Mouse (Mus musculus): ENCODE results near the gene Abl2. TPM values are rescaled to one million over a fixed set of nuclear protein-coding genes. Genes with fewer than 3 reads are reported as not detected.

Abl2 gene
- polyA plus RNA-seq, 1 experiment: 22.4 TPM

DNA sequence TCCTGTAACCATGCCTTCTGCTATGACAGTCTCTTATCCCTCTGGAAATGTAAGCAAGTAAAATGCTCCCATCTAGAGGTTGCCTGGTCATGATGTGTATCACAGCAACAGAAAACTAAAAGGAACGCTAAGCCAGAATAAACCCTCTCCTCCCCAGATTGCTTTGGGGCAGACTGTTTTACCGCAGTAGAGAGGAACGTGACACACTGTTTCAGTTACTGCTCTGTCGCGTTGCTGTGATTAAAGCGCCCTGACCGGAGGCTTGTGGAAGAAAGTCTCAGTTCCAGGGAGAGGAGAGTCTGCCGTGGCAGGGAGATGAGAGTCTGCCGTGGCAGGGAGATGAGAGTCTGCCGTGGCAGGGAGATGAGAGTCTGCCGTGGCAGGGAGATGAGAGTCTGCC, 22.6 kb downstream of the Abl2 start:
- TF ChIP-seq POLR2A (IDR thresholded peaks at IDR 0.05; ENCODE audit: low read depth, low read length) (no peak), CTCF (IDR thresholded peaks at IDR 0.05; ENCODE audit: borderline replicate concordance, insufficient read depth, low read length) (no peak)
- Histone ChIP-seq H3K4me3 (ENCODE audit: insufficient read depth, low read length) (no peak overlapping the region), H3K4me1 (ENCODE audit: control insufficient read depth, insufficient read depth, low read length) (peaks cover 4% of the 10 kb centered on the region), H3K27ac (ENCODE audit: insufficient read depth, low read length) (no peak overlapping the region)

GRCm38 (mm10) chr1:156584175-156584574, 25.6 kb downstream of the Abl2 start:
- H3K4me3 ChIP-seq (ENCODE audit: insufficient read depth, low read length): no peak overlapping the region
- H3K4me1 ChIP-seq (ENCODE audit: control insufficient read depth, insufficient read depth, low read length): no peaks in the 10 kb centered on the region; the same call in 1 of the 2 replicates
- TF ChIP-seq POLR2A (IDR thresholded peaks at IDR 0.05; ENCODE audit: low read depth, low read length) (no peak), CTCF (IDR thresholded peaks at IDR 0.05; ENCODE audit: borderline replicate concordance, insufficient read depth, low read length) (no peak)
- no peak overlapping the region for H3K27ac ChIP-seq (ENCODE audit: insufficient read depth, low read length)

DNA sequence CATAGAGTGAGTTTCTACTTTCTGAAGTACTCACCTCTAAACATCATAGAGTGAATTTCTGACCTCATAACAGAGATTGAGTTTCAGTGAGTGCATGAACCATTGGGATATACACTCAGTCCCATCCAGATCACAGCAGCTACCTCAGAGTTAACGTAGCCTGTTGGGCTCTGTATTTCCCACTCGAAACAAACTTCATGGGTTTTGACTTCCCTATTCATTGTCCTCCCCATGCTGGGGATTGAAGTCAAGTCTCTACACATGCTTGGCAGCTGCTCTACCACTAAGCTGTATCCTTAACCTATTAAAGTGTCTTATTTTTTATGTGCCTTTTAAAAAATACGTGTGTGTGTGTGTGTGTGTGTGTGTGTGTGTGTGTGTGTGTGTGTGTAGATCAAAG, 26.9 kb downstream of the Abl2 start:
- Histone ChIP-seq H3K4me1 (ENCODE audit: control insufficient read depth, insufficient read depth, low read length) (peaks cover 3% of the 10 kb centered on the region; the same call in 1 of the 2 replicates), H3K4me3 (ENCODE audit: insufficient read depth, low read length) (no peak overlapping the region), H3K27ac (ENCODE audit: insufficient read depth, low read length) (no peak overlapping the region)
- no peak for TF ChIP-seq CTCF (IDR thresholded peaks at IDR 0.05; ENCODE audit: borderline replicate concordance, insufficient read depth, low read length)
- TF ChIP-seq POLR2A (IDR thresholded peaks at IDR 0.05; ENCODE audit: low read depth, low read length): no peak

- TF ChIP-seq POLR2A (IDR thresholded peaks at IDR 0.05; ENCODE audit: low read depth, low read length): no peak
- TF ChIP-seq CTCF (IDR thresholded peaks at IDR 0.05; ENCODE audit: borderline replicate concordance, insufficient read depth, low read length): no peak
- Histone ChIP-seq H3K27ac (ENCODE audit: insufficient read depth, low read length) (0 out of 2 replicates have a peak overlapping the region, but pooled peaks have one; percentile 20), H3K4me3 (ENCODE audit: insufficient read depth, low read length) (no peak overlapping the region), H3K4me1 (ENCODE audit: control insufficient read depth, insufficient read depth, low read length) (peaks cover 3% of the 10 kb centered on the region; the same call in 1 of the 2 replicates)
Observed at GRCm38 (mm10) chr1:156589811-156590305, 31.3 kb downstream of the Abl2 start.

- TF ChIP-seq CTCF (IDR thresholded peaks at IDR 0.05; ENCODE audit: borderline replicate concordance, insufficient read depth, low read length): no peak
- no peak for TF ChIP-seq POLR2A (IDR thresholded peaks at IDR 0.05; ENCODE audit: low read depth, low read length)
- no peak overlapping the region for H3K4me3 ChIP-seq (ENCODE audit: insufficient read depth, low read length)
Observed at GRCm38 (mm10) chr1:156590357-156590756, 31.8 kb downstream of the Abl2 start.

GRCm38 (mm10) chr1:156593267-156593666, 34.7 kb downstream of the Abl2 start:
- peaks cover 3% of the 10 kb centered on the region; the same call in 1 of the 2 replicates for H3K4me1 ChIP-seq (ENCODE audit: control insufficient read depth, insufficient read depth, low read length)
- no peak overlapping the region for H3K27ac ChIP-seq (ENCODE audit: insufficient read depth, low read length)
- TF ChIP-seq CTCF (IDR thresholded peaks at IDR 0.05; ENCODE audit: borderline replicate concordance, insufficient read depth, low read length) (no peak), POLR2A (IDR thresholded peaks at IDR 0.05; ENCODE audit: low read depth, low read length) (no peak)
- no peak overlapping the region for H3K4me3 ChIP-seq (ENCODE audit: insufficient read depth, low read length)

More at GRCm38 (mm10) chr1:156590357-156590756, 31.8 kb downstream of the Abl2 start:
- Histone ChIP-seq H3K4me1 (ENCODE audit: control insufficient read depth, insufficient read depth, low read length) (peaks cover 3% of the 10 kb centered on the region; the same call in 1 of the 2 replicates), H3K27ac (ENCODE audit: insufficient read depth, low read length) (0 out of 2 replicates have a peak overlapping the region, but pooled peaks have one; percentile 20)

DNA sequence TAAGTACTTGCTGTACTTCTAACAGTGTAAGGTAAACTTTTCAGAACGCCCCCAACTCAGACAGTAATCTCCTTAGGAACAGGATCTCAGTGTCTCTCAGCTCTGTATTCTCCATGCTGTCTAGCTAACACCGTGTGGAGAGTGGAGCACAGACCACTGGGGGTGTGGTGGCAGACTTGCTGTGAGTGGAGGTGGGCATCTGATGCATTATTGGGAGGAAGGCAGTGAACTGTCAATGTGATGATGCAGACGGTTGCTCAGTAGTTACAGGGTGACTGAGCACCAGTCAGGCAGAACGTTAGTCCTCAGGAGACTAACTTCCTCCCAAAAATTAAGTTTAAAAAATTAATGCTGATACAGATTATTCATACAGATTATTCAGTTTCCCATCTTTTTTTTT, 38.5 kb downstream of the Abl2 start:
- Histone ChIP-seq H3K4me3 (ENCODE audit: insufficient read depth, low read length) (no peak overlapping the region), H3K4me1 (ENCODE audit: control insufficient read depth, insufficient read depth, low read length) (peaks cover 2% of the 10 kb centered on the region), H3K27ac (ENCODE audit: insufficient read depth, low read length) (no peak overlapping the region)
- no peak for TF ChIP-seq POLR2A (IDR thresholded peaks at IDR 0.05; ENCODE audit: low read depth, low read length)
- TF ChIP-seq CTCF (IDR thresholded peaks at IDR 0.05; ENCODE audit: borderline replicate concordance, insufficient read depth, low read length): no peak

DNA sequence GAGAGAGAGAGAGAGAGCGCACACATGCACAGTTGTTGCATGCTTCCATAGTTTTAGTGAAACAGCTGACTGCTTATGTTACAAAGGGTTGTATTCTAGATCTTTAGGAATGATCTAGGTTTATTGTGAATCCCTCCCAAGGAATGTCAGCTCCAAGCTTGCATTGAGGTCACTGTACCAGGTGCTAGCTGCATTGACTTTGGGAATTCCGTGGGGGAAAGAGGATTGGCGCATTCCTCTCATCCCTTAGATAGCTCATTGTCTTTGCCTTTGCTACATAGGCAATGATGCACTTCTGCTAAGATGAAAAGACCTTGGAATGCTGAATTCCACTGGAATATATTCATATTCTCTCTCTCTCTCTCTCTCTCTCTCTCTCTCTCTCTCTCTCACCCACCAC, 44.0 kb downstream of the Abl2 start:
- Histone ChIP-seq H3K27ac (ENCODE audit: insufficient read depth, low read length) (no peak overlapping the region), H3K4me1 (ENCODE audit: control insufficient read depth, insufficient read depth, low read length) (peaks cover 11% of the 10 kb centered on the region; the same call in 1 of the 2 replicates), H3K4me3 (ENCODE audit: insufficient read depth, low read length) (no peak overlapping the region)
- TF ChIP-seq POLR2A (IDR thresholded peaks at IDR 0.05; ENCODE audit: low read depth, low read length) (no peak), CTCF (IDR thresholded peaks at IDR 0.05; ENCODE audit: borderline replicate concordance, insufficient read depth, low read length) (no peak)

DNA sequence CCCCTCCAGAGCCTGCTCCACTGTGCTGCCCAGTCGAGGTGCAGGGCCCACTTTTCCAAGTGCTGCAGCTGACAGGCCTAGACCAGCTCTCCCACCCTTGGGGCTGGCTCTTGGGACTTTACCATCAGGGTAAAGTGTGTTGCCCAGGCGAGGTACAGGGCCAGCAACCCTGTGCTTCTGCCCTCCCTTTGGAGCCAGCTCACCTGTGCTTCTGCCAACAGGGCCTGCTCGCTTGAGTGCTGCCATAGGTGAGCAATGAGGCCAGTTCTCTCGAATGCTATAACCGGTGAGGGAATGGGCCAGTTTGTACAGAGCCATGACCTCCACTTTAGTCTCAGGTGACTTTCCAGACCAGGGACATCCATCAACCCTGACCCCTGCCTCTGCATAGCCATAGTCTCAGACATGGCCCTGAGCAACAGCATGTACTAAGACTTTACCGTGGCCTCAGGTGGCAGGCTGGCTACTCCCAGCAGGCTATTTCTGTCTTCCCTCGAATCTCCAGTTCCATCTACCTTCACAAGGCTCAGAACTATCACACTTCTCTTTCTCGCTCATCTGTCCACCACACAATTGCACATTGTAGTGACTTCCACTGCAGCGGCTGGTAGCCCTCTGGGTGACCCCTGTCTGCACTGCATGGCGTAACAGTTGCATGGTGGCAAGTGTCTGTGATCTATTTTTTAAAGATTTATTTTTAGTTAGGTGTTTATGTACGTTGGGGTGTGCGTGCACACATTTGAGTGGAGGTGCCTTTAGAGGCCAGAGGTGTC, 46.7 kb downstream of the Abl2 start:
- peaks cover 11% of the 10 kb centered on the region; the same call in 1 of the 2 replicates for H3K4me1 ChIP-seq (ENCODE audit: control insufficient read depth, insufficient read depth, low read length)
- H3K27ac ChIP-seq (ENCODE audit: insufficient read depth, low read length): no peak overlapping the region
- TF ChIP-seq POLR2A (IDR thresholded peaks at IDR 0.05; ENCODE audit: low read depth, low read length) (no peak), CTCF (IDR thresholded peaks at IDR 0.05; ENCODE audit: borderline replicate concordance, insufficient read depth, low read length) (no peak)
- no peak overlapping the region for H3K4me3 ChIP-seq (ENCODE audit: insufficient read depth, low read length)

GRCm38 (mm10) chr1:156605940-156606339, 47.4 kb downstream of the Abl2 start:
- Histone ChIP-seq H3K4me1 (ENCODE audit: control insufficient read depth, insufficient read depth, low read length) (peaks cover 11% of the 10 kb centered on the region; the same call in 1 of the 2 replicates), H3K27ac (ENCODE audit: insufficient read depth, low read length) (no peak overlapping the region), H3K4me3 (ENCODE audit: insufficient read depth, low read length) (no peak overlapping the region)
- TF ChIP-seq POLR2A (IDR thresholded peaks at IDR 0.05; ENCODE audit: low read depth, low read length) (no peak), CTCF (IDR thresholded peaks at IDR 0.05; ENCODE audit: borderline replicate concordance, insufficient read depth, low read length) (no peak)

Data from embryonic fibroblast, embryonic 13.5 days (primary cell).